ENCODE assay signal across 8 mouse cellular contexts in the genomic region with DNA sequence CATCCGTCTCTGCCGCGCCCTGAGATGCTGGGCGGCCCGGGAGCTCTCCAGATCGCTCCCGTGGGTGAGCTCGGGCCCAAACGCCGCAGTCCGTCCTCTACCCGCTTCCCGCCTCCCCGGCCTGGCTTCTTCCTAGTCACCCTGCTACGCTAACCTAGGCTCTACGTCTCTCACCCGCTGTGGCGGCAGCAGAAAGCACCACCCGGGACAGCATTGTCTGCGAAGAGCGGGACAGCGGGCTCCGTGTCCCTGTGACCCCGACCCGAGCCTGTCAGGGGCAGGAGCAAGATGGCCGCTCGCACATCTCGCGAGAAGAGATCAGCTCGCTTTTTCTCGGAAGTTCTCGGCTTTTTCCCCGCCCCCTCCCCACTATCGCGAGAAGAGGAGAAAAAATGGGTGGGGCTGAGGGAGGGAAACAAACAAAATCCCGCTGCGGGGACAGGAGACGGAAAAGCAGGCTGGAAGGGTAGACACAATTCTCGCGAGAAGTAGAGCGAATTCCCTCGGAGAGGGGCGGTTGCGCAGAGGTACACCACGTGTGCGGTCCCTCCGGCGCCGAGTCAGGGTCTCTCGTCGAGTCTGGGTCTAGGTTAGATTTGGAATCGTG. TPM values are rescaled to one million over a fixed set of nuclear protein-coding genes. Genes with fewer than 3 reads are reported as not detected.
DNase-seq lines count a peak whose midpoint lies in the region; ATAC-seq and TF ChIP-seq lines count a peak whose summit lies in the region.

Gene Wdr77 (plus strand): TSS at position 396 of the 607 bp plus-strand sequence.

- peak within 1 kb of the TSS; percentile 96 for H3K27ac ChIP-seq in cortical plate, adult 2 months (ENCODE audit: insufficient read depth, low read length)

- peaks cover 79% of the 10 kb centered on the region for H3K36me3 ChIP-seq in megakaryocyte, embryonic 14.5 days (replicated peaks; ENCODE audit: low read length)

- peaks cover 6% of the 10 kb centered on the region; the same call in 1 of the 2 replicates for H3K4me1 ChIP-seq in cortical plate, adult 2 months (ENCODE audit: control insufficient read depth, insufficient read depth, low read length)
- H3K4me1 ChIP-seq in megakaryocyte, embryonic 14.5 days: peaks cover 67% of the 10 kb centered on the region

- no peaks in the 10 kb centered on the region for H3K9me3 ChIP-seq in megakaryocyte, embryonic 14.5 days

- peak; percentile 91 for ATAC-seq in activated CD4-positive, CD25-positive, alpha-beta regulatory T cell, adult 4 months

- no peak for TF ChIP-seq CTCF in cortical plate, adult 2 months (IDR thresholded peaks at IDR 0.05; ENCODE audit: extremely low read depth, insufficient read depth, low read length)

- TF ChIP-seq POLR2A in cortical plate, adult 2 months (IDR thresholded peaks at IDR 0.05; ENCODE audit: extremely low read depth, insufficient read depth, low read length): peak; percentile 79

- peak; percentile 91 to 92 for DNase-seq in gastrocnemius, adult 8-10 months (ENCODE audit: low spot score in 2 of 2)
- DNase-seq in hindlimb bud, embryonic 11.5 days (ENCODE audit: extremely low spot score, low read depth, low spot score): peak; percentile 99
- peak; percentile 93 to 95 for DNase-seq in left cerebral cortex, adult 8-10 months (ENCODE audit: low spot score in 2 of 2)
- peak; percentile 98 for DNase-seq in right cerebral cortex, postnatal 10 days (ENCODE audit: low spot score in 2 of 2)
- DNase-seq in urinary bladder, postnatal 25 days (ENCODE audit: low spot score): peak; percentile 93

- no peaks in the 10 kb centered on the region for H3K27me3 ChIP-seq in megakaryocyte, embryonic 14.5 days (replicated peaks)

- H3K4me3 ChIP-seq in cortical plate, adult 2 months (ENCODE audit: insufficient read depth, low read length): peak within 1 kb of the TSS; percentile 94
- peak within 1 kb of the TSS; percentile 99 for H3K4me3 ChIP-seq in megakaryocyte, embryonic 14.5 days (replicated peaks)

RNA-seq across cellular contexts. Expression of gene Wdr77, which starts in this region (rescaled TPM):
- 10 to 100 TPM; 59.5 to 64.4 TPM for polyA plus RNA-seq in activated CD4-positive, CD25-positive, alpha-beta regulatory T cell, adult 4 months (2017; shearing (Covaris generic))
- polyA plus RNA-seq in cortical plate, adult 2 months (2012; rRNA removed): 43.1 and 47.0 TPM in 2 replicates
- total RNA-seq in gastrocnemius, adult 8-10 months (2022): 10 to 100 TPM; 30.4 to 36.9 (median 33.5) TPM
- total RNA-seq in left cerebral cortex, adult 8-10 months (2022): 10 to 100 TPM; 45.0 to 54.3 (median 52.6) TPM
- 39.6 and 78.6 TPM in 2 replicates for polyA plus RNA-seq in megakaryocyte, embryonic 14.5 days (2012; ENCODE audit: insufficient read depth, low replicate concordance)

Comparison
In these comparisons a context has a peak if more than half of its experiments do, and no peak if none do; other contexts are left out.
1. Peak in every context shown above with its lines: DNase-seq, ATAC-seq, H3K4me3 ChIP-seq and H3K27ac ChIP-seq.